Comparison of ENCODE assay signal across 11 mouse cellular contexts in the genomic region with DNA sequence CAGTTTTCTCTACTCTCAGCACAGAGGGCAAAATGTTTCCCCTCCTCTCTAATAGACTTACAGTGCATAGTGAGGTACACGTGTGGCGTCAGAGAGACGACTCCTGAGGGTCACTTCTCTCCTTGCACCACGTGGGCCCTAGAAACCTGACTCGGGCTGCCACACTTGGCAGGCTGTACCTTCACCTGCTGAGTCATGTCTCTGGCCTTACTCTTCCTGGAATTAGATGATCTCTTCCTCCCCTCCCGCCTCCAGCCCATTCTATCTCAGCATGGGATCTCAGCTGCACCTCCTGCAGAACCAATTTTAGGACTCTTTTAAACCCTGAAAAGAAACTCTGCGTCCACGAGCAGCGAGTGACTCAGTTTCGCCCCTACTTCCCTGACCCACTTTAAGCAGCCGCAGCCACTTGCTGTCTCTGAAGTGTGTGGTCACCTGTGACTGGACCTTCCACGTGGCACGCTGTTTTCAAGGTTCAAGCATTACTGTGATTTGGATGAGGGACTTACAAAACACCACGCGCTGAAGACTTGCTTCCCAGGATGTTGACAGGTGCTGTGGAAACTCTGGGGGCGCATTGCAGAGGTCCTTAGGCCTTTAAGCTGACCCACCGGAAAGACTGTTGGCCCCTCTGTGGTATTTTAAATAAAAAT.
DNase-seq lines count a peak whose midpoint lies in the region; ATAC-seq lines count a peak whose summit lies in the region.
"Had no signal": no experiment of that assay in that cellular context is flagged by ENCODE, and none has a peak within 500 bp of the region (broad histone marks: within the 10 kb centered on the region; RNA-seq: fewer than 3 reads in every experiment).

No protein-coding gene starts in this region.

- no peaks in the 10 kb centered on the region for H3K27me3 ChIP-seq in kidney, embryonic 14.5 days (ENCODE audit: control insufficient read depth, insufficient read depth, low read length)
- no peaks in the 10 kb centered on the region for H3K27me3 ChIP-seq in forebrain, embryonic 16.5 days (replicated peaks; ENCODE audit: control insufficient read depth, insufficient read depth, low read length)
- H3K27me3 ChIP-seq: embryonic facial prominence, embryonic 12.5 days had no signal

- H3K4me2 ChIP-seq in kidney, embryonic 14.5 days (replicated peaks; ENCODE audit: low read depth, low read length) = no peak overlapping the region
- H3K4me2 ChIP-seq in forebrain, embryonic 16.5 days (ENCODE audit: low read length) = no peak overlapping the region
- H3K4me2 ChIP-seq: embryonic facial prominence, embryonic 12.5 days had no signal

- peak; percentile 11 for DNase-seq in cerebellum, adult 9-10 months
- DNase-seq in cerebellum, adult 8-10 months = no peak
- DNase-seq in kidney, postnatal 36 days = peak; percentile 6 to 25
- DNase-seq in adrenal gland, postnatal 10 days = peak; percentile 18
- DNase-seq in lung, postnatal 36 days = peak; percentile 30
- no peak for DNase-seq in spleen, postnatal 10 days (ENCODE audit: low spot score in 2 of 2)
- DNase-seq: retina, postnatal 1 day had no signal

- no peak for ATAC-seq in kidney, embryonic 14.5 days (ENCODE audit: low FRiP score, low TSS enrichment)
- ATAC-seq in forebrain, embryonic 16.5 days = no peak

- no peak overlapping the region for H3K9ac ChIP-seq in kidney, embryonic 14.5 days (ENCODE audit: low read depth, low read length)
- no peak overlapping the region for H3K9ac ChIP-seq in forebrain, embryonic 16.5 days (replicated peaks; ENCODE audit: low read depth, low read length)
- H3K9ac ChIP-seq: embryonic facial prominence, embryonic 12.5 days had no signal

- H3K36me3 ChIP-seq in kidney, embryonic 14.5 days (ENCODE audit: control insufficient read depth, insufficient read depth, low read length) = no peaks in the 10 kb centered on the region
- no peaks in the 10 kb centered on the region for H3K36me3 ChIP-seq in forebrain, embryonic 16.5 days (ENCODE audit: control insufficient read depth, insufficient read depth)
- H3K36me3 ChIP-seq: embryonic facial prominence, embryonic 12.5 days had no signal

- 44% methylated on average over 17 of the region's 17 CpGs for WGBS in kidney, embryonic 14.5 days
- WGBS in forebrain, embryonic 16.5 days = 54% methylated on average over 17 of the region's 17 CpGs

- no peak overlapping the region for H3K27ac ChIP-seq in kidney, embryonic 14.5 days (ENCODE audit: low read depth, low read length)
- H3K27ac ChIP-seq in forebrain, embryonic 16.5 days (ENCODE audit: low read length) = no peak overlapping the region
- H3K27ac ChIP-seq: embryonic facial prominence, embryonic 12.5 days; macrophage had no signal

- no peak overlapping the region for H3K4me3 ChIP-seq in kidney, embryonic 14.5 days (ENCODE audit: low read length)
- H3K4me3 ChIP-seq in forebrain, embryonic 16.5 days (replicated peaks; ENCODE audit: low read length) = no peak overlapping the region
- H3K4me3 ChIP-seq: embryonic facial prominence, embryonic 12.5 days had no signal

- H3K9me3 ChIP-seq in kidney, embryonic 14.5 days (ENCODE audit: control insufficient read depth, low read length) = no peaks in the 10 kb centered on the region
- no peaks in the 10 kb centered on the region; the same call in 1 of the 2 replicates for H3K9me3 ChIP-seq in forebrain, embryonic 16.5 days (ENCODE audit: control insufficient read depth, low read length)

- H3K4me1 ChIP-seq in kidney, embryonic 14.5 days (ENCODE audit: control insufficient read depth, insufficient read depth, low read length) = no peaks in the 10 kb centered on the region
- no peaks in the 10 kb centered on the region for H3K4me1 ChIP-seq in forebrain, embryonic 16.5 days (replicated peaks; ENCODE audit: control insufficient read depth, insufficient read depth, low read length)
- H3K4me1 ChIP-seq: embryonic facial prominence, embryonic 12.5 days had no signal

Comparison
In these comparisons a context has a peak if more than half of its experiments do, and no peak if none do; other contexts are left out.
1. DNase-seq: peak in cerebellum, adult 9-10 months (single experiment), kidney, postnatal 36 days (2 of 2), adrenal gland, postnatal 10 days (single experiment) and lung, postnatal 36 days (single experiment); none in cerebellum, adult 8-10 months (single experiment) and spleen, postnatal 10 days (0 of 2).